Mouse (Mus musculus): ENCODE results near the gene Il31ra.

DNA sequence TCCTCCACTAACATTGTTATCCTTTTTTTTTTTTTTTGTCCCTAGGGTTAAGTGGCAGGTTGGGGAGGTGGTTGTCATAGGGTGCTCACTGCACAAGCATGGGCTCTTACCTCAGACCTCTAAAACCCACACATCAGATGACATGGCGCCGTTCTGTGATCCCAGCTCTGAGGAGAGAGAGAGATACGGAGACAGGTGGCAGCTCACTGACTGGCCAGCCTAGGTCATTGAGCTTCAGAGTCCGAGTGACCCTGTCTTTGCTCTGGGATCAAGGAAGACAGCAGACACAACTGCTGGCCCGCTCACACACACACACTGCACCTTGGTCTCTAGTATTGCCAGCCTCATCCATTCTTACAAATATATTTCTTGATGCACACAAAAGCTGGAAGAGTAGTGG, 111.6 kb downstream of the Il31ra start:
- TF ChIP-seq POLR2A (IDR thresholded peaks at IDR 0.05; ENCODE audit: borderline replicate concordance, low read depth, low read length): no peak
- TF ChIP-seq CTCF (IDR thresholded peaks at IDR 0.05; ENCODE audit: low read depth, low read length): no peak

Data from bone marrow macrophage, adult 2 months (primary cell).